Mouse (Mus musculus): Measurements from ENCODE around the gene Olfr530. TPM values are rescaled to one million over a fixed set of nuclear protein-coding genes. Genes with fewer than 3 reads are reported as not detected.

The Olfr530 gene
- polyA plus RNA-seq (2012; rRNA removed), result not detected in 2 replicates

DNA sequence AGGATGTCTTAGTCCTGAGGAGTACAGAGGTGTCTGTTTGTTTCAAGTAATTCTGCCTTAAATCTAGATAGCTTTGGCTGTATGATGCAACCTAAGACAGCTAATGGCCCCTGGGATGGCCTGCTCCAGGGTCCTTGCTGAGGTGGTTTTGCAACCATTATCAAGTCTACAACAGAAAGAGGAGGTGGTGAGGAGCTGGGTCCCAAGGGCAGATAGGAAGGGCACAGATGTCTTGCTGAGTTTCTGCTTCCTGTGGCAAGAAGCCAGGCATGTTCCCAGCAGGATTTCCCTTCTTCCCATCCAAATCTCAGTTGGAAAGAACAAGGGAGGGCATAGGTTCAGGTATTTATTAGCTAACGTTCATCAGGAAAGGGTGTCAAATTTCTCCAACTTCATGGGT, at the start of gene Olfr530:
Gene Olfr530 (minus strand): TSS at position 101 of the 400 bp plus-strand sequence.

DNA sequence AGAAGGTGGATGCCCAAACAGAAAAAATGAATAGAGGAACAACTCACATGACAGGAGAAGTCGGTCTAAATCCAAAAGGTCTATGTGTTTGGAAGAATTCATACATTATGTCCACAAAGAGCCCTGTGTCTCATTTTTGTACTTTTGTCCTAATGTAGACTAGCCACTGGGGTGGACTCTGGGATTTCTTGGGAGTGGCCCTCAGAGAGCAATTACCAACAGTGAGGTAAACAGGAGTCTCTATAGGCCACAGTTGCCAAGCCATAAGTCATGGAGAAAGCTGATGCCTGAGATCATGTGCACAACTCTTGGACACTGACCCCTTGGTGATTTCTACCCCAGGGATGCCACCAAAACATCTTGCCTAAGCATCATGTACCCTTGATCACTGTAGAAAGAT, 45.4 kb upstream of the Olfr530 start, which contains the start of gene Olfr532:
Gene Olfr532 (minus strand): TSS at position 101 of the 400 bp plus-strand sequence.

DNA sequence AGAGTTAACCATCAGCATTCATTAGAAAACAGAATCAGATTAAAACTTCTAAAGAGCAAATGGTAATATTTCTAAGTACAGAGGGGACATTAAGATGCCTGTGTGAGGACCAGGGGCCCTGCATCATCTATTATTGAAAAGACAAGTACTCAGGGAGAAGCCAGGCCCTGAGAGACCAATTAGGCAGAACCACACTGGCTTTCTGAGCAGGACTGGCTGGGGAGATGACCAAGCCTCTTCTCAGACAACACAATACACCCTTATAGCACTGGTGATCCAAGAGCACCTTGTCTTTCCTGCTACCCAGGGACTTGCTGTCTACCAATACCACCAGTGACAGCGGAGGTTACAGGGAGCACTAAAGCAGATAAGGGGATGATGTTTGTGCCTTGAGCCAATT, 26.7 kb upstream of the Olfr530 start, which contains the start of gene Olfr531:
Gene Olfr531 (minus strand): TSS at position 101 of the 400 bp plus-strand sequence.

DNA sequence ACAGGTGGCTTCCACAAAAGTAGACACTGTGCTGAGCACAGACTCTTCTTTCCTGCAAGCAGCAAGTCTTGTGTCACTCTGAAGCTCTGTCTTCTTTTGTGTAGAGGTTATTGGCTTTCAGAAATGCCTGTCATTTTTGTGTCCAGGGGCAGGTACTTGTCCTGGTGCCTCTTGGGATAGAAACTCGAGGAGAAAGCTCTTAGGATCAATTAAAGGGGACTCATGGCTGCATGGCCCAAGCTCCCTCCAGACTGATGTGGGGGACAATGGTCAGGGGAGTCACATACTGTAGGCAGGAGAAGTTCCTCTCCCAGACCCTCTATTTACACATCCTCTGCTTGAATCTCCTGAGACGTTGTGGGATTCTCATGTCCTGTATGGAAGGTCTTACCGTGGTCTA, 14.6 kb downstream of the Olfr530 start, which contains the start of gene Olfr60:
Gene Olfr60 (minus strand): TSS at position 101 of the 400 bp plus-strand sequence.

DNA sequence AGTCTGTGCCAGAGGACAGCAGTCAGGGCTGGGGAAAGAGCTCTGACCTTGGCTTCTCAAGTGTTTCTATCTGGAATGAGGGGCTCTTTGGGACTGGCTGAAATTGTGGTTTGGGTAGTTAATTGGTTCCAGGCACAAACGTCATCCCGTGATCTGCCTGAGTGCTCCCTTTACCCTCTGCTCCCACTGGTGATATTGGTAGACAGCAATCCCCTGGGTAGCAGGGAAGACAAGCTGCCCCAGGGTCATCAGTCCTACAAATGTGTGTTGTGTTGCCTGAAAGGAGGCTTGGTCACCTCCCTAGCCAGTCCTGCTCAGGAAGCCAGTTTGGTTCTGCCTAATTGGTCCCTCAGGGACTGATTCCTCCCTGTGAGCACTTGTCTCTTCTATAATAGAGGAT, 42.4 kb downstream of the Olfr530 start, which contains the start of gene Olfr527:
Gene Olfr527 (plus strand): TSS at position 301 of the 400 bp plus-strand sequence.

Other genes with a start within 250 kb of the Olfr530 start
- gene Mtg1, start 238.8 kb downstream of the Olfr530 start, polyA plus RNA-seq (2012; rRNA removed), result 14.0 and 15.3 TPM in 2 replicates
- gene Sprn, start 221.5 kb downstream of the Olfr530 start, polyA plus RNA-seq (2012; rRNA removed), result 0.93 and 1.4 TPM in 2 replicates
- not detected in 2 replicates for gene Olfr522, start 211.6 kb downstream of the Olfr530 start, polyA plus RNA-seq (2012; rRNA removed)
- 0.10 TPM in 1 of 2 replicates, not detected in the other for gene Olfr523, start 203.1 kb downstream of the Olfr530 start, polyA plus RNA-seq (2012; rRNA removed)
- not detected in 2 replicates for gene Olfr524, start 170.4 kb downstream of the Olfr530 start, polyA plus RNA-seq (2012; rRNA removed)
- 0.30 and 0.50 TPM in 2 replicates for gene Cd163l1, start 158.1 kb downstream of the Olfr530 start, polyA plus RNA-seq (2012; rRNA removed)
- gene 5830411N06Rik, start 129.0 kb downstream of the Olfr530 start, polyA plus RNA-seq (2012; rRNA removed), result 0.16 TPM in 1 of 2 replicates, not detected in the other
- gene Olfr525, start 55.5 kb downstream of the Olfr530 start, polyA plus RNA-seq (2012; rRNA removed), result not detected in 2 replicates
- gene Olfr527, start 42.3 kb downstream of the Olfr530 start, polyA plus RNA-seq (2012; rRNA removed), result not detected in 2 replicates
- 0.29 and 0.58 TPM in 2 replicates for gene Olfr60, start 14.7 kb downstream of the Olfr530 start, polyA plus RNA-seq (2012; rRNA removed)
- not detected in 2 replicates for gene Olfr531, start 26.6 kb upstream of the Olfr530 start, polyA plus RNA-seq (2012; rRNA removed)
- not detected in 2 replicates for gene Olfr532, start 45.3 kb upstream of the Olfr530 start, polyA plus RNA-seq (2012; rRNA removed)
- not detected in 2 replicates for gene Olfr533, start 87.0 kb upstream of the Olfr530 start, polyA plus RNA-seq (2012; rRNA removed)
- gene Olfr535, start 107.9 kb upstream of the Olfr530 start, polyA plus RNA-seq (2012; rRNA removed), result not detected in 2 replicates
- not detected in 2 replicates for gene Olfr536, start 131.1 kb upstream of the Olfr530 start, polyA plus RNA-seq (2012; rRNA removed)
- gene Olfr538, start 191.6 kb upstream of the Olfr530 start, polyA plus RNA-seq (2012; rRNA removed), result not detected in 2 replicates
- gene Olfr46, start 224.9 kb upstream of the Olfr530 start, polyA plus RNA-seq (2012; rRNA removed), result not detected in 2 replicates